Mouse (Mus musculus) CH12.LX (cell line): ENCODE data around the gene Gpx3. TPM values are rescaled to one million over a fixed set of nuclear protein-coding genes. Genes with fewer than 3 reads are reported as not detected.

ENCODE experiments used
- DNase-seq: peaks from one replicate; pipeline ENCODE4 v3.0.0-alpha.2; 2013; ENCODE audit errors: extremely low read depth
- H3K27ac ChIP-seq: 2 replicates; pipeline ENCODE4 v1.5.1; 2012; ENCODE audit warnings: low read depth, mild to moderate bottlenecking, control low read depth, moderate library complexity; ENCODE audit not compliant: insufficient read depth
- H3K27me3 ChIP-seq: replicated peaks from 2 replicates; pipeline ENCODE3; 2012; ENCODE audit warnings: inconsistent platforms
- H3K36me3 ChIP-seq, 2 experiments: replicated peaks in 1 of 2; 2 replicates each; pipeline versions ENCODE3 to v1.6.1; 2012; ENCODE audit warnings: inconsistent platforms in 1 of 2, low read length in 1 of 2, mild to moderate bottlenecking in 1 of 2, mixed read lengths in 1 of 2, moderate library complexity in 1 of 2; ENCODE audit not compliant: control insufficient read depth in 1 of 2, insufficient read depth in 1 of 2
- H3K4me1 ChIP-seq, 2 experiments: 2 replicates each; pipeline ENCODE4 v1.6.1; 2012; ENCODE audit warnings: inconsistent platforms in 1 of 2, moderate library complexity in 1 of 2; ENCODE audit not compliant: insufficient read depth in 2 of 2, control insufficient read depth in 1 of 2
- H3K4me2 ChIP-seq: 2 replicates; pipeline ENCODE4 v1.6.1; 2012; ENCODE audit warnings: low read depth, mild to moderate bottlenecking, control low read depth; ENCODE audit not compliant: poor library complexity, insufficient read depth, severe bottlenecking
- H3K4me3 ChIP-seq, 3 experiments: fragments of 150-350 bp in 1 of 3; sonication (generic) in 1 of 3; replicated peaks in 1 of 3; 2 replicates each; pipeline versions ENCODE3 to v1.5.1; 2011 to 2012; ENCODE audit warnings: low read depth in 2 of 3, low read length in 2 of 3, mild to moderate bottlenecking in 2 of 3, moderate library complexity in 2 of 3, control low read depth in 1 of 3, improper control_type of control experiment in 1 of 3, inconsistent platforms in 1 of 3, mixed read lengths in 1 of 3; ENCODE audit not compliant: poor library complexity in 1 of 3
- H3K79me2 ChIP-seq: replicated peaks from 2 replicates; pipeline ENCODE4 v1.6.1; 2012; ENCODE audit warnings: mild to moderate bottlenecking, moderate library complexity; ENCODE audit not compliant: control insufficient read depth, poor library complexity, insufficient read depth, severe bottlenecking; ENCODE audit errors: extremely low read depth
- H3K9ac ChIP-seq: 2 replicates; pipeline ENCODE4 v1.6.1; 2012; ENCODE audit warnings: low read depth, mild to moderate bottlenecking, control low read depth, moderate library complexity; ENCODE audit not compliant: insufficient read depth
- H3K9me3 ChIP-seq: replicated peaks from 2 replicates; pipeline ENCODE3; 2012; ENCODE audit warnings: low read length, inconsistent platforms, mixed read lengths
- BHLHE40 ChIP-seq: IDR thresholded peaks from 2 replicates; pipeline ENCODE4 v1.6.1; 2011; ENCODE audit warnings: mild to moderate bottlenecking, low read depth, low read length, improper control_type of control experiment
- CHD1 ChIP-seq: IDR thresholded peaks from 2 replicates; pipeline ENCODE4 v1.6.1; 2012; ENCODE audit warnings: low read depth, low read length, improper control_type of control experiment, inconsistent platforms
- CHD2 ChIP-seq: IDR thresholded peaks from 2 replicates; pipeline ENCODE4 v1.6.1; 2011; ENCODE audit warnings: low read length, improper control_type of control experiment
- E2F4 ChIP-seq: IDR thresholded peaks from 2 replicates; pipeline ENCODE4 v1.6.1; 2011; ENCODE audit warnings: low read depth, low read length, improper control_type of control experiment; ENCODE audit not compliant: insufficient replicate concordance
- ELF1 ChIP-seq: IDR thresholded peaks from 2 replicates; pipeline ENCODE4 v1.6.1; 2014; ENCODE audit warnings: low read depth, mild to moderate bottlenecking, inconsistent platforms, low read length, improper control_type of control experiment
- EP300 ChIP-seq: IDR thresholded peaks from 2 replicates; pipeline ENCODE4 v1.6.1; 2011; ENCODE audit warnings: low read length, improper control_type of control experiment
- ETS1 ChIP-seq: conservative IDR thresholded peaks from 2 replicates; pipeline ENCODE4 v1.6.1; 2012; ENCODE audit warnings: low read depth, mild to moderate bottlenecking, inconsistent platforms, low read length, improper control_type of control experiment, moderate library complexity
- GABPA ChIP-seq: IDR thresholded peaks from 2 replicates; pipeline ENCODE4 v1.6.1; 2012; ENCODE audit warnings: low read depth, low read length, improper control_type of control experiment, inconsistent platforms; ENCODE audit not compliant: insufficient replicate concordance
- HCFC1 ChIP-seq: IDR thresholded peaks from 2 replicates; pipeline ENCODE4 v1.6.1; 2012; ENCODE audit warnings: low read depth, mild to moderate bottlenecking, inconsistent platforms, low read length, improper control_type of control experiment
- IRF4 ChIP-seq: IDR thresholded peaks from 2 replicates; pipeline ENCODE4 v1.6.1; 2014; ENCODE audit warnings: low read depth, mild to moderate bottlenecking, inconsistent platforms, low read length, improper control_type of control experiment
- JUN ChIP-seq: IDR thresholded peaks from 2 replicates; pipeline ENCODE4 v1.6.1; 2011; ENCODE audit warnings: low read depth, mild to moderate bottlenecking, low read length, improper control_type of control experiment, moderate library complexity; ENCODE audit not compliant: insufficient read depth
- JUND ChIP-seq: conservative IDR thresholded peaks from 2 replicates; pipeline ENCODE4 v1.6.1; 2011; ENCODE audit warnings: low read depth, low read length, improper control_type of control experiment
- KAT2A ChIP-seq: IDR thresholded peaks from 2 replicates; pipeline ENCODE4 v1.6.1; 2012; ENCODE audit warnings: low read length, improper control_type of control experiment, inconsistent platforms; ENCODE audit not compliant: insufficient replicate concordance
- MAFK ChIP-seq: IDR thresholded peaks from 2 replicates; pipeline ENCODE4 v1.6.1; 2011; ENCODE audit warnings: low read length, improper control_type of control experiment; ENCODE audit not compliant: insufficient replicate concordance
- MAX ChIP-seq: IDR thresholded peaks from 2 replicates; pipeline ENCODE4 v1.6.1; 2011; ENCODE audit warnings: low read length, improper control_type of control experiment
- MAZ ChIP-seq: IDR thresholded peaks from 2 replicates; pipeline ENCODE4 v1.6.1; 2012; ENCODE audit warnings: low read depth, mild to moderate bottlenecking, inconsistent platforms, low read length, improper control_type of control experiment, moderate library complexity
- MEF2A ChIP-seq: IDR thresholded peaks from 2 replicates; pipeline ENCODE4 v1.6.1; 2014; ENCODE audit warnings: low read depth, mild to moderate bottlenecking, inconsistent platforms, low read length, improper control_type of control experiment, borderline replicate concordance
- MXI1 ChIP-seq: IDR thresholded peaks from 2 replicates; pipeline ENCODE4 v1.6.1; 2011; ENCODE audit warnings: mild to moderate bottlenecking, low read depth, low read length, improper control_type of control experiment
- MYC ChIP-seq: IDR thresholded peaks from 2 replicates; pipeline ENCODE4 v1.6.1; 2011; ENCODE audit warnings: low read depth, mild to moderate bottlenecking, improper control_type of control experiment, low read length
- NELFE ChIP-seq: IDR thresholded peaks from 2 replicates; pipeline ENCODE4 v1.6.1; 2011; ENCODE audit warnings: low read depth, low read length, improper control_type of control experiment
- NRF1 ChIP-seq: IDR thresholded peaks from 2 replicates; pipeline ENCODE4 v1.6.1; 2014; ENCODE audit warnings: low read depth, mild to moderate bottlenecking, inconsistent platforms, low read length, improper control_type of control experiment, moderate library complexity
- RCOR1 ChIP-seq: conservative IDR thresholded peaks from 2 replicates; pipeline ENCODE4 v1.6.1; 2012; ENCODE audit warnings: low read depth, mild to moderate bottlenecking, inconsistent platforms, low read length, improper control_type of control experiment
- SIN3A ChIP-seq: IDR thresholded peaks from 2 replicates; pipeline ENCODE4 v1.6.1; 2012; ENCODE audit warnings: low read length, improper control_type of control experiment, inconsistent platforms
- SMC3 ChIP-seq: IDR thresholded peaks from 2 replicates; pipeline ENCODE4 v1.6.1; 2011; ENCODE audit warnings: low read depth, low read length, improper control_type of control experiment
- TBP ChIP-seq: conservative IDR thresholded peaks from 2 replicates; pipeline ENCODE4 v1.6.1; 2011; ENCODE audit warnings: low read depth, low read length, improper control_type of control experiment
- TCF12 ChIP-seq: IDR thresholded peaks from 2 replicates; pipeline ENCODE4 v1.6.1; 2014; ENCODE audit warnings: low read depth, mild to moderate bottlenecking, inconsistent platforms, low read length, improper control_type of control experiment
- UBTF ChIP-seq: IDR thresholded peaks from 2 replicates; pipeline ENCODE4 v1.6.1; 2012; ENCODE audit warnings: low read depth, mild to moderate bottlenecking, inconsistent platforms, low read length, improper control_type of control experiment, moderate library complexity
- ZC3H11A ChIP-seq: IDR thresholded peaks from 2 replicates; pipeline ENCODE4 v1.6.1; 2012; ENCODE audit warnings: low read depth, mild to moderate bottlenecking, inconsistent platforms, low read length, improper control_type of control experiment
- ZKSCAN1 ChIP-seq: IDR thresholded peaks from 2 replicates; pipeline ENCODE4 v1.6.1; 2012; ENCODE audit warnings: low read depth, inconsistent platforms, low read length, improper control_type of control experiment, borderline replicate concordance
- ZMIZ1 ChIP-seq: IDR thresholded peaks from 2 replicates; pipeline ENCODE4 v1.6.1; 2012; ENCODE audit warnings: low read depth, mild to moderate bottlenecking, inconsistent platforms, low read length, improper control_type of control experiment
- ZNF384 ChIP-seq: IDR thresholded peaks from 2 replicates; pipeline ENCODE4 v1.6.1; 2012; ENCODE audit warnings: low read depth, low read length, improper control_type of control experiment, inconsistent platforms
- dilution Hi-C: fragments of 300-500 bp; cut with MboI; formaldehyde crosslinking; loops from 2 replicates; pipeline ENCODE4 v1.14.3; 2020; ENCODE audit warnings: low sequenced_read_pairs; ENCODE audit not compliant: extremely low pct_unique_long_range_greater_than_20kb, extremely low pct_ligation_motif_present
- in situ Hi-C: fragments of 300-500 bp; cut with MboI; formaldehyde crosslinking; loops from 3 replicates; pipeline ENCODE4 v1.14.3; 2019; ENCODE audit warnings: low sequenced_read_pairs, low pct_ligation_motif_present, low pct_unique_long_range_greater_than_20kb, mixed read lengths
- polyA plus RNA-seq: library from polyadenylated mRNA; unstranded; fragments of >175 nt; gene quantifications from 2 replicates; pipeline ENCODE4 v1.2.1, GENCODE M21; 2012; ENCODE audit warnings: low read depth; ENCODE audit not compliant: insufficient read length
- total RNA-seq, 2 experiments: library from RNA; depleted of rRNA; stranded (reverse); fragments of 300-350 nt in 1 of 2; fragments of >200 nt in 1 of 2; gene quantifications; 2 replicates each; pipeline ENCODE4 v1.2.3; 2012 to 2014

Gpx3 gene
- total and polyA plus RNA-seq, 3 experiments, result 0.63 TPM; not detected in 2

GRCm38 (mm10) chr11:54952651-54953050, 50.4 kb downstream of the Gpx3 start:
- no peaks in the 10 kb centered on the region for H3K9me3 ChIP-seq
- no peaks in the 10 kb centered on the region for H3K27me3 ChIP-seq
- peaks cover 81% of the 10 kb centered on the region for H3K79me2 ChIP-seq
- H3K9ac ChIP-seq, result peak overlapping the region; percentile 58; the same call in 1 of the 2 replicates
- peak overlapping the region; percentile 93 for H3K4me2 ChIP-seq
- H3K36me3 ChIP-seq, result peaks cover 21 to 53% of the 10 kb centered on the region in 2 experiments
- peak overlapping the region in 1 of 3 experiments; percentile 8 for H3K4me3 ChIP-seq
- H3K27ac ChIP-seq, result peak overlapping the region; percentile 69
- dilution Hi-C loops (no loop called here), in situ Hi-C loops (no loop called here)
- 0 out of 2 replicates have a peak, but pooled peaks have one; percentile 14 for TF ChIP-seq TBP
- peak; percentile 61 for TF ChIP-seq SIN3A
- TF ChIP-seq ELF1, result no peak; the same call in 1 of the 2 replicates
- no peak for TF ChIP-seq ZKSCAN1
- peak; percentile 69; the same call in 1 of the 2 replicates for TF ChIP-seq TCF12
- TF ChIP-seq IRF4, result peak; percentile 86
- no peak for TF ChIP-seq MAFK
- peak; percentile 88 for TF ChIP-seq MAZ
- peak; percentile 70; the same call in 1 of the 2 replicates for TF ChIP-seq UBTF
- 0 out of 2 replicates have a peak, but pooled peaks have one; percentile 48 for TF ChIP-seq CHD2
- no peak for TF ChIP-seq NRF1
- no peak for TF ChIP-seq KAT2A
- peak; percentile 74; the same call in 1 of the 2 replicates for TF ChIP-seq RCOR1
- peak; percentile 80 for TF ChIP-seq MYC
- 0 out of 2 replicates have a peak, but pooled peaks have one; percentile 0 for TF ChIP-seq SMC3
- peak; percentile 94 for TF ChIP-seq MAX
- TF ChIP-seq E2F4, result no peak
- TF ChIP-seq MEF2A, result peak; percentile 38
- no peak for TF ChIP-seq HCFC1
- no peak for TF ChIP-seq ZNF384
- peak; percentile 62 for TF ChIP-seq BHLHE40
- TF ChIP-seq ZC3H11A, result no peak
- peak; percentile 73 for TF ChIP-seq ETS1
- no peak for TF ChIP-seq NELFE
- peak; percentile 98 for TF ChIP-seq MXI1
- TF ChIP-seq ZMIZ1, result no peak; the same call in 1 of the 2 replicates
- TF ChIP-seq CHD1, result no peak
- TF ChIP-seq EP300, result peak; percentile 75; the same call in 1 of the 2 replicates
- TF ChIP-seq JUN, result peak; percentile 43; the same call in 1 of the 2 replicates
- peak; percentile 55; the same call in 1 of the 2 replicates for TF ChIP-seq JUND
- TF ChIP-seq GABPA, result no peak
- peaks cover 37 to 82% of the 10 kb centered on the region in 2 experiments for H3K4me1 ChIP-seq
- DNase-seq, result peak; percentile 81
